Mouse (Mus musculus) forebrain, embryonic 15.5 days (tissue): ENCODE results near the gene Serpini1. TPM values are rescaled to one million over a fixed set of nuclear protein-coding genes. Genes with fewer than 3 reads are reported as not detected.
A peak's percentile ranks its signal among the peaks of the same experiment; 100 is the strongest.

Source experiments
- ATAC-seq: fragments of 200-750 bp; cut with Nextera tagmentation; replicated peaks from 2 replicates; pipeline ENCODE4 v1.8.0; 2017; ENCODE audit warnings: mild to moderate bottlenecking, moderate TSS enrichment, moderate library complexity
- H3K27ac ChIP-seq: fragments of 300-500 bp; sonication (generic); replicated peaks from 2 replicates; pipeline ENCODE4 v1.5.1; 2015; ENCODE audit warnings: mild to moderate bottlenecking, inconsistent platforms
- H3K27me3 ChIP-seq: fragments of 300-500 bp; sonication (generic); 2 replicates; pipeline ENCODE4 v1.6.1; 2015; ENCODE audit warnings: inconsistent platforms
- H3K36me3 ChIP-seq: fragments of 300-500 bp; sonication (generic); 2 replicates; pipeline ENCODE4 v1.6.1; 2015; ENCODE audit warnings: mild to moderate bottlenecking, inconsistent platforms
- H3K4me1 ChIP-seq: fragments of 300-500 bp; sonication (generic); 2 replicates; pipeline ENCODE4 v1.6.1; 2015; ENCODE audit warnings: inconsistent platforms
- H3K4me2 ChIP-seq: fragments of 300-500 bp; sonication (generic); replicated peaks from 2 replicates; pipeline ENCODE4 v1.6.1; 2015; ENCODE audit warnings: mild to moderate bottlenecking, inconsistent platforms
- H3K4me3 ChIP-seq: fragments of 300-500 bp; sonication (generic); 2 replicates; pipeline ENCODE4 v1.5.1; 2015; ENCODE audit warnings: mild to moderate bottlenecking, inconsistent platforms
- H3K9ac ChIP-seq: fragments of 300-500 bp; sonication (generic); replicated peaks from 2 replicates; pipeline ENCODE4 v1.6.1; 2015; ENCODE audit warnings: mild to moderate bottlenecking, inconsistent platforms
- H3K9me3 ChIP-seq: fragments of 300-500 bp; sonication (generic); 2 replicates; pipeline ENCODE4 v1.6.1; 2016; ENCODE audit warnings: inconsistent platforms
- WGBS: fragments of 180-500 bp; shearing (Covaris S2); methylation state at CpG from one replicate; pipeline ENCODE4 v1.1.7; 2015; ENCODE audit warnings: mixed read lengths; 5-methylcytosine and 5-hydroxymethylcytosine counted together
- polyA plus RNA-seq: library from polyadenylated mRNA; unstranded; fragments of >200 nt; fragmentation: Nextera tagmentation; extraction: Ambion mirVana; gene quantifications from 2 replicates; pipeline ENCODE4 v1.2.1, GENCODE M21; 2015

Gene Serpini1
- 120 and 123 TPM in 2 replicates for polyA plus RNA-seq

DNA sequence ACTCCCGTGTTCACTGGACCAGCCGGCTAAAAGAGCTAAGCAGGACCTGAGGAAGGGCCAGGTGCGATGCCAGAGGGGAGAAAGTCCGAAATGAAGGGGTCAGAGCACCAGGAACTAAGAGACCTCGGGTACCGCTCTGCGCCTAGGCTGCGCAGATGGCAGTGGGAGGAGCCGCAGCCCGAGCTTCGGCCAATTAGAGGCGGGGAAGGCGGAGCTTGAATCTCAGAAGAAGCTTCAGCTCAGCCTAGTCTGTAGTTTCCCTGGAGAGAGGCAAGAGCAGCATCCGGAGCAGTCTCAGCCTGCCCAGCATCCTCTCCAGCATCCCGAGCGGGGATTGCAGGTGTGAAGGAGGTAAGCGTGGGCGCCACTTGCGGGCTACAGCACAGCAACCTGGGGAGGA lies at the start of gene Serpini1:
Gene Serpini1, plus strand, starts transcription at position 256 of the 400 bp plus-strand sequence.
- peak within 1 kb of the TSS; percentile 68 for H3K4me2 ChIP-seq
- under 1% methylated on average over 19 of the region's 19 CpGs for whole genome bisulfite sequencing
- no peaks in the 10 kb centered on the region for H3K9me3 ChIP-seq
- no peaks in the 10 kb centered on the region for H3K27me3 ChIP-seq
- H3K9ac ChIP-seq = peak within 1 kb of the TSS; percentile 87
- H3K4me1 ChIP-seq = peaks cover 14% of the 10 kb centered on the region
- peak within 1 kb of the TSS; percentile 91 for H3K27ac ChIP-seq
- no peaks in the 10 kb centered on the region for H3K36me3 ChIP-seq
- ATAC-seq = peak; percentile 96
- H3K4me3 ChIP-seq = peak within 1 kb of the TSS; percentile 68

GRCm38 (mm10) chr3:75517631-75518250 lies 39.6 kb upstream of the Serpini1 start:
- Histone ChIP-seq H3K36me3 (peaks cover 19% of the 10 kb centered on the region), H3K4me2 (no peak overlapping the region), H3K9me3 (no peaks in the 10 kb centered on the region), H3K9ac (no peak overlapping the region), H3K4me3 (no peak overlapping the region), H3K27ac (no peak overlapping the region), H3K4me1 (0 out of 2 replicates have a peak, but pooled peaks cover 6% of the 10 kb centered on the region), H3K27me3 (no peaks in the 10 kb centered on the region)
- ATAC-seq = no peak
- 78% methylated on average over 7 of the region's 7 CpGs for WGBS

DNA sequence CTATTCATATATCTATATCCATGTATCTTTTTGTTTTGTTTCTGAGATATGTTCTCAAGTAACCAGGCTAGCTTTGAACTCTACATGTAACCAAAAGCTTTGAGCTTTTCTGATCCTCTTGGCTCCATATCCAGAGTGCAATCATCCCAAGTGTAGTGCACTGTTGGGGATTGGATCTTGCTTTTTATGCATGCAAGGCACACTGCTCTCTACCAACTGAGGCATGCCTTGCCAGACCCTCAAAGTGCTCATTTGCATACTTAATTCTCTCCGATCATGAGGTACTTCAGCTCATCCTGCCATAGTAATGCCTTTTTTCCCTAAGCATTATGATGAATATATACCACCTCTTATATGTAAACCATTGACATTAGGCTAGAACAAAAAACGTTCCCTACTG lies 36.0 kb upstream of the Serpini1 start:
- Histone ChIP-seq H3K9me3 (no peaks in the 10 kb centered on the region), H3K4me1 (0 out of 2 replicates have a peak, but pooled peaks cover 6% of the 10 kb centered on the region), H3K9ac (no peak overlapping the region), H3K4me2 (no peak overlapping the region), H3K27me3 (no peaks in the 10 kb centered on the region), H3K27ac (no peak overlapping the region), H3K4me3 (no peak overlapping the region), H3K36me3 (peaks cover 15% of the 10 kb centered on the region)
- 53% methylated on average over 2 of the region's 2 CpGs for WGBS
- ATAC-seq = no peak

DNA sequence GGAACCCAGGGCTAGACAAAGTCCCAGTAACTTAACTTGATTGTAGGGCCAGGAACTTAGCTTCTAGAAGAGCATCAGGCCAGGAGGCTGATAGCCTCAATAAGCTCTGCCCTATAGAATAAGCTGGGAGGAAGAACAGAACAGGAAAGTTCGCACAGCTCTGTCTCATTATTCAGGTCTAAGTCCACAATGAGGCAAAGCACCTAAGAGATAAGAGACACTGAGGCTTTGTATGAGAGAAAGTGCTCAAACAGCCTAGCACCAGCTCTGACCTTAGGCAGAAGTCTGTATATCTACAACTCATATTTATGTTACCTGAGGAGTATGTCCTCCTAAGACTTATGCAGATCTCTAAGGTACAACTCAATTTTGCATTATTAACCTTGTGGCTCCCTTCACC lies 34.8 kb upstream of the Serpini1 start:
- Histone ChIP-seq H3K27me3 (no peaks in the 10 kb centered on the region), H3K4me3 (no peak overlapping the region), H3K4me2 (no peak overlapping the region), H3K27ac (no peak overlapping the region), H3K9ac (no peak overlapping the region), H3K9me3 (no peaks in the 10 kb centered on the region), H3K36me3 (peaks cover 23% of the 10 kb centered on the region), H3K4me1 (0 out of 2 replicates have a peak, but pooled peaks cover 6% of the 10 kb centered on the region)
- WGBS = 93% methylated on average over 1 of the region's 1 CpGs
- ATAC-seq = no peak

DNA sequence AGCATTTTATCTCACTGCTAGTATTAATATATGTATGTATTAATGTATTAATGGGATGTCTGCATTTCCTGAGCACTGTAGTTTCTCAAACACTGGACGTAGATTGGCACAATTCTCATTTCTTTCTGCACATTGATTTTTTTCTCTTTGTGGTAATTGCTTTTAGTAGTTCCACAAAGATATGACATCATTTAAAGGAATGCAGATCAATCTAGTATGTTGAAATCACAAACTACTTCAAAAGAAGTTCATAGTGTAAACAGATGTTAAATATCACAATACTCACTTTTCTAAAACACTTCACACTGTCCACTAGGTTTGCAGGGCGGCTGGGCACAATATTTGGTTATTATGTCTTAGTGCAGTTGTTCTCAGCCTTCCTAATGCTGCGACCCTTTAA lies 26.3 kb upstream of the Serpini1 start:
- H3K4me3 ChIP-seq = no peak overlapping the region
- no peak overlapping the region for H3K4me2 ChIP-seq
- 87% methylated on average over 3 of the region's 3 CpGs for WGBS
- H3K9ac ChIP-seq = no peak overlapping the region
- H3K27me3 ChIP-seq = no peaks in the 10 kb centered on the region
- no peaks in the 10 kb centered on the region for H3K9me3 ChIP-seq
- peaks cover 14% of the 10 kb centered on the region; the same call in 1 of the 2 replicates for H3K36me3 ChIP-seq
- H3K4me1 ChIP-seq = no peaks in the 10 kb centered on the region
- no peak for ATAC-seq
- H3K27ac ChIP-seq = no peak overlapping the region

DNA sequence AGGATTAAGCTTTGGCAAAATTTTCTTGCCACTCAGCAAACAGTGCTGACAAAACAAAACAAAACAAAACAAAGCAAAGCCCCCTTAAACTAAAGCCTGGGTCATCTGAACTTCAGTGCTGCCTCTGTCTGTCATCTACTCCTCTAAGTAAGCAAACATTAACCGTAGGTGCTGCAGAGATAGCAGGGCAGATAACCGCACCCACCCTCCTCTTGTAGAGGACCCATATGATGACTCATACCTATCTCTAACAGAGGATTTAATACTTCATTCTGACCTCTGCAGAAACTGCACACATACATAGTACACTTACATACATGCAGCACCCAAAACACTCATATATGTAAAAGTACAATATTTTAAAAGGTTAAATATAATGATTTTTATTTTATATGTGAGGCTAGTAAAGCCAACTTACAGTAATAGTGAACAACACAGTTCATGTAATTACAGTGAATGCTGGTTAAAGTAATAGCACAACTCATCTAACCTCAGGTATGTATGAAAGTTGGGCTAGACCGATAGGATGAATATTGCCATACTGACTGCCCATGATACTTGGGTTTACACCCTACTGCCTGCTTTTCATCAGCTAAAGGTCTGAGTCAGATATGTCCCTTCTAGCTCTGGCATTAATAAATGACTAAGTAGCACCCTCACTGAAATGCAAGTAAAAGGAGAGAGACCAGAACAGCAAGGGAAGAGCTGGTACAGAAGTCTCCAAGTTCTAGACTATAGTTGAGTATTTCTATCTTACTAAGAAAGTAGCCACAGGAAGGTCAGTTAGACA lies 23.1 kb upstream of the Serpini1 start:
- H3K36me3 ChIP-seq = peaks cover 10% of the 10 kb centered on the region
- no peak overlapping the region for H3K4me3 ChIP-seq
- WGBS = 89% methylated on average over 3 of the region's 3 CpGs
- H3K27me3 ChIP-seq = no peaks in the 10 kb centered on the region
- H3K4me2 ChIP-seq = no peak overlapping the region
- no peaks in the 10 kb centered on the region for H3K4me1 ChIP-seq
- H3K9me3 ChIP-seq = no peaks in the 10 kb centered on the region
- ATAC-seq = no peak
- no peak overlapping the region for H3K9ac ChIP-seq
- H3K27ac ChIP-seq = no peak overlapping the region

GRCm38 (mm10) chr3:75541259-75541658 lies 16.1 kb upstream of the Serpini1 start:
- no peak for ATAC-seq
- no peaks in the 10 kb centered on the region for H3K9me3 ChIP-seq
- 87% methylated on average over 4 of the region's 4 CpGs for WGBS

DNA sequence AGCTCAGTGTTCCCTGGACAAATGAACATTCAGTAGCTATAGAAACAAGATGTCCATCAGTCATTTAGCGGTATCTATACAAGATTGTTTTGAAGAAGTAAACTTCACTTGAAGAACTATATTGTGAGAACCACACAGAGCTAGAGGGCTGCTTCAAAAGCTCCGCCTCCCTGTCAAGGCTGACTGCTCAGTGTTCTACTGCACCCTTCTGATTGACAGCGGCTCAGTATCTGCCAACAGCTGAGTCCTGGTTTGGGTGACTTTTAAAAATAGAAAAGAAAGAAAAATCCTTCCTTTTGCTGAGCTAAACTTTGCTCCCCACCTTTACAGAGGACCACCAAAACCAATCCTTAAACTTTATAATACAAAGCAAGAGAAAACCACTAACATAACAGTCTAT lies 14.5 kb upstream of the Serpini1 start:
- Histone ChIP-seq H3K27me3 (no peaks in the 10 kb centered on the region), H3K4me2 (no peak overlapping the region), H3K27ac (no peak overlapping the region), H3K9ac (no peak overlapping the region), H3K4me1 (no peaks in the 10 kb centered on the region), H3K9me3 (no peaks in the 10 kb centered on the region), H3K4me3 (no peak overlapping the region), H3K36me3 (peaks cover 8% of the 10 kb centered on the region)
- ATAC-seq = no peak
- WGBS = 76% methylated on average over 3 of the region's 3 CpGs

More at GRCm38 (mm10) chr3:75541259-75541658, 16.1 kb upstream of the Serpini1 start:
- Histone ChIP-seq H3K4me1 (no peaks in the 10 kb centered on the region), H3K4me3 (no peak overlapping the region), H3K27me3 (no peaks in the 10 kb centered on the region), H3K36me3 (peaks cover 15% of the 10 kb centered on the region), H3K4me2 (no peak overlapping the region), H3K9ac (no peak overlapping the region), H3K27ac (no peak overlapping the region)

GRCm38 (mm10) chr3:75544287-75544686 lies 13.1 kb upstream of the Serpini1 start:
- H3K9ac ChIP-seq = no peak overlapping the region
- no peak overlapping the region for H3K4me2 ChIP-seq
- H3K36me3 ChIP-seq = peaks cover 5% of the 10 kb centered on the region
- no peak for ATAC-seq
- no peak overlapping the region for H3K4me3 ChIP-seq
- H3K27me3 ChIP-seq = no peaks in the 10 kb centered on the region
- WGBS = 87% methylated on average over 1 of the region's 1 CpGs
- H3K9me3 ChIP-seq = no peaks in the 10 kb centered on the region
- H3K27ac ChIP-seq = no peak overlapping the region
- no peaks in the 10 kb centered on the region for H3K4me1 ChIP-seq

DNA sequence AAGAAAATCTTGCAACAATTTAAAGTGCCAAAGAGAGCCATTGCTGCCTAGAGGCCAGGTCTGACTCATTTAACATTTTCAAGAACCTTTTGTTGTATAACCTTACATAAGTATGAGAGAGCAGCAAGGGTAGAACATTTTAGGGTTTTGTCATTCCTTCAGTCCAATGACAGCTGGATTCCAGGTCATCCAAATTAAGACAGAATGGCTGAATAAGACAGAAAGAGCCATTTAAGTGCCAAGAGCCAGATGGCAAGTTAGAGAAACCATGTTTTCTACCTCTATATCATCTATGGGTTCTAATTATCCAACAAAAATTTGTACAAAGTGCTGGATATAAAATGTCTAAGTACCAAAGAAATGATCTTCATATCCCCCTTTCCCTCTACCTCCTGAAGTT lies 6.1 kb upstream of the Serpini1 start:
- no peak overlapping the region for H3K9ac ChIP-seq
- H3K9me3 ChIP-seq = no peaks in the 10 kb centered on the region
- no peak overlapping the region for H3K4me3 ChIP-seq
- no peaks in the 10 kb centered on the region for H3K27me3 ChIP-seq
- peaks cover 11% of the 10 kb centered on the region for H3K4me1 ChIP-seq
- no peak overlapping the region for H3K27ac ChIP-seq
- no peaks in the 10 kb centered on the region for H3K36me3 ChIP-seq
- no peak overlapping the region for H3K4me2 ChIP-seq
- no peak for ATAC-seq

GRCm38 (mm10) chr3:75556121-75556694 lies 1.1 kb upstream of the Serpini1 start:
- Histone ChIP-seq H3K4me2 (peak overlapping the region; percentile 68), H3K27me3 (no peaks in the 10 kb centered on the region), H3K36me3 (no peaks in the 10 kb centered on the region), H3K27ac (peak overlapping the region; percentile 77), H3K9ac (peak overlapping the region; percentile 87), H3K9me3 (no peaks in the 10 kb centered on the region), H3K4me1 (peaks cover 14% of the 10 kb centered on the region), H3K4me3 (peak overlapping the region; percentile 68)
- ATAC-seq = no peak
- WGBS = 2% methylated on average over 36 of the region's 36 CpGs

DNA sequence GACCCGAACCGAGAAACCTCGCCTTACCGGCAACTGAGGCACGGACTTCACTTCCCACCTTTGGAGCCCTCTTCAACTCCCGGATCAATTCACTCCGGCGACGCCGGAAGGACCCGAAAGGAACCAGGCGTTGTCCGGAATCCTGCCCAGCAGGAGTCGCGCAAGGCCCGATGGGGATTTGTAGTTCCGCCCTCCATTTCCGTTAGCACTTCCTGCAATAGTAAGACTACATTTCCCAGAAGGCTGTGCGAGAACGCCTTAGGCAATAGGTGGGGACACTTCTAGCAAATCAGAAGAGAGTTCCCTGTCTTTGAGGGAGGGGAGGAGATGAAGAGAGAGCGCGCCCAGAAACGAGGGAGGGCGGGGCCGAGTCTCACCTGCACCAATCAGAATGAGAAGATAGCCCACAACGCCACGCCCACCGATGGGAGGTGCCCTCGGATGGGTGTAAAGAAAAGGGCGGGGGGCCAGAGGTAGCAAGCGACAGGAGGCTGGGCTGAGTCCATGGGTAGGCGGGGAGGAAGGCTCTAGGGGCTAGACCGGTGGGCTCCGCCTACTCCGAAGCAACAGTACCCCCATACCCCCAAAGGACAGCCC lies 554 bp upstream of the Serpini1 start, which contains the start of gene Pdcd10:
Gene Pdcd10, minus strand, starts transcription at position 162 of the 597 bp plus-strand sequence.
- Histone ChIP-seq H3K4me3 (peak within 1 kb of the TSS; percentile 68), H3K36me3 (no peaks in the 10 kb centered on the region), H3K27ac (peak within 1 kb of the TSS; percentile 91), H3K9me3 (no peaks in the 10 kb centered on the region), H3K4me1 (peaks cover 14% of the 10 kb centered on the region), H3K9ac (peak within 1 kb of the TSS; percentile 87), H3K4me2 (peak within 1 kb of the TSS; percentile 68), H3K27me3 (no peaks in the 10 kb centered on the region)
- peak; percentile 96 for ATAC-seq
- WGBS = under 1% methylated on average over 35 of the region's 35 CpGs
